Mouse (Mus musculus) E14TG2a.4 (cell line): Measurements from ENCODE around the gene Kat5.
A peak's percentile ranks its signal among the peaks of the same experiment; 100 is the strongest.

ENCODE experiments used
- H3K27me3 ChIP-seq: 2 replicates; pipeline ENCODE4 v1.6.1; 2014; ENCODE audit warnings: low read length, control low read depth; ENCODE audit not compliant: insufficient read depth
- H3K36me3 ChIP-seq: 2 replicates; pipeline ENCODE4 v1.6.1; 2014; ENCODE audit warnings: low read length, control low read depth; ENCODE audit not compliant: insufficient read depth
- H3K4me1 ChIP-seq: replicated peaks from 2 replicates; pipeline ENCODE4 v1.6.1; 2014; ENCODE audit warnings: low read depth, low read length, control low read depth
- H3K4me3 ChIP-seq: replicated peaks from 2 replicates; pipeline ENCODE4 v1.5.1; 2014; ENCODE audit warnings: mild to moderate bottlenecking, low read length
- H3K9me3 ChIP-seq: 2 replicates; pipeline ENCODE4 v1.6.1; 2014; ENCODE audit warnings: low read length, control low read depth
- CTCF ChIP-seq: conservative IDR thresholded peaks from 2 replicates; pipeline ENCODE4 v1.5.1; 2014; ENCODE audit warnings: low read length
- NANOG ChIP-seq: IDR thresholded peaks from 2 replicates; pipeline ENCODE4 v1.6.1; 2014; ENCODE audit warnings: borderline replicate concordance, low read length, mixed read lengths
- POU5F1 ChIP-seq: IDR thresholded peaks from 2 replicates; pipeline ENCODE4 v1.6.1; 2014; ENCODE audit warnings: low read length, borderline replicate concordance

The Kat5 gene

GRCm38 (mm10) chr19:5591888-5592287 lies 18.1 kb downstream of the Kat5 start:
- no peaks in the 10 kb centered on the region for H3K9me3 ChIP-seq
- TF ChIP-seq POU5F1 (no peak), NANOG (no peak), CTCF (no peak)
- H3K27me3 ChIP-seq, result no peaks in the 10 kb centered on the region
- H3K4me1 ChIP-seq, result 0 out of 2 replicates have a peak, but pooled peaks cover 3% of the 10 kb centered on the region
- no peaks in the 10 kb centered on the region for H3K36me3 ChIP-seq
- no peak overlapping the region for H3K4me3 ChIP-seq

GRCm38 (mm10) chr19:5589159-5589558 lies 20.9 kb downstream of the Kat5 start:
- Histone ChIP-seq H3K4me3 (no peak overlapping the region), H3K36me3 (no peaks in the 10 kb centered on the region), H3K4me1 (peaks cover 15% of the 10 kb centered on the region; the same call in 1 of the 2 replicates), H3K9me3 (peaks cover 3% of the 10 kb centered on the region; the same call in 1 of the 2 replicates), H3K27me3 (peaks cover 6% of the 10 kb centered on the region; the same call in 1 of the 2 replicates)
- TF ChIP-seq CTCF (no peak), POU5F1 (no peak), NANOG (no peak)

- Histone ChIP-seq H3K36me3 (no peaks in the 10 kb centered on the region), H3K9me3 (peaks cover 11% of the 10 kb centered on the region), H3K4me3 (no peak overlapping the region), H3K4me1 (peaks cover 65% of the 10 kb centered on the region), H3K27me3 (peaks cover 6% of the 10 kb centered on the region; the same call in 1 of the 2 replicates)
- TF ChIP-seq NANOG, result no peak
- no peak for TF ChIP-seq CTCF
- TF ChIP-seq POU5F1, result no peak
These were observed 28.0 kb downstream of the Kat5 start for GRCm38 (mm10) chr19:5581995-5582394.

GRCm38 (mm10) chr19:5580776-5581175 lies 29.3 kb downstream of the Kat5 start:
- Histone ChIP-seq H3K9me3 (peaks cover 11% of the 10 kb centered on the region), H3K4me1 (peaks cover 63% of the 10 kb centered on the region), H3K4me3 (no peak overlapping the region), H3K27me3 (peaks cover 2% of the 10 kb centered on the region; the same call in 1 of the 2 replicates), H3K36me3 (no peaks in the 10 kb centered on the region)
- TF ChIP-seq CTCF, result no peak
- TF ChIP-seq NANOG, result no peak
- no peak for TF ChIP-seq POU5F1

- Histone ChIP-seq H3K27me3 (no peaks in the 10 kb centered on the region), H3K36me3 (no peaks in the 10 kb centered on the region)
- peak; percentile 9; the same call in 1 of the 2 replicates for TF ChIP-seq NANOG
- TF ChIP-seq CTCF, result no peak
- TF ChIP-seq POU5F1, result no peak
These were observed 30.1 kb downstream of the Kat5 start for GRCm38 (mm10) chr19:5579971-5580370.

GRCm38 (mm10) chr19:5575336-5575735 lies 34.7 kb downstream of the Kat5 start:
- H3K36me3 ChIP-seq, result peaks cover 10% of the 10 kb centered on the region
- H3K4me1 ChIP-seq, result peaks cover 49% of the 10 kb centered on the region
- H3K4me3 ChIP-seq, result no peak overlapping the region
- no peaks in the 10 kb centered on the region for H3K27me3 ChIP-seq
- no peak for TF ChIP-seq POU5F1
- TF ChIP-seq NANOG, result no peak
- TF ChIP-seq CTCF, result no peak
- H3K9me3 ChIP-seq, result no peaks in the 10 kb centered on the region

More at GRCm38 (mm10) chr19:5579971-5580370, 30.1 kb downstream of the Kat5 start:
- H3K4me3 ChIP-seq, result peak overlapping the region; percentile 51
- peaks cover 11% of the 10 kb centered on the region for H3K9me3 ChIP-seq
- peaks cover 55% of the 10 kb centered on the region for H3K4me1 ChIP-seq

- Histone ChIP-seq H3K36me3 (peaks cover 24% of the 10 kb centered on the region), H3K4me1 (peaks cover 49% of the 10 kb centered on the region), H3K9me3 (no peaks in the 10 kb centered on the region), H3K4me3 (no peak overlapping the region), H3K27me3 (no peaks in the 10 kb centered on the region)
- no peak for TF ChIP-seq CTCF
- TF ChIP-seq NANOG, result no peak
These were observed 37.5 kb downstream of the Kat5 start for GRCm38 (mm10) chr19:5572331-5573125.

- Histone ChIP-seq H3K27me3 (peaks cover 2% of the 10 kb centered on the region), H3K4me3 (no peak overlapping the region), H3K36me3 (peaks cover 24% of the 10 kb centered on the region), H3K4me1 (peaks cover 53% of the 10 kb centered on the region), H3K9me3 (no peaks in the 10 kb centered on the region)
- TF ChIP-seq NANOG, result no peak
- no peak for TF ChIP-seq CTCF
- TF ChIP-seq POU5F1, result no peak
These were observed 38.2 kb downstream of the Kat5 start for GRCm38 (mm10) chr19:5571831-5572230.
